Mouse (Mus musculus) liver, embryonic 14.5 days (tissue): ENCODE results near the gene Trnp1.

Source experiments
- CTCF ChIP-seq: IDR thresholded peaks from 2 replicates; pipeline ENCODE4 v1.5.1; 2016; ENCODE audit warnings: antibody characterized with exemption, low read depth, control low read depth
- EP300 ChIP-seq: IDR thresholded peaks from 2 replicates; pipeline ENCODE4 v1.6.1; 2016; ENCODE audit warnings: antibody characterized with exemption, low read depth

DNA sequence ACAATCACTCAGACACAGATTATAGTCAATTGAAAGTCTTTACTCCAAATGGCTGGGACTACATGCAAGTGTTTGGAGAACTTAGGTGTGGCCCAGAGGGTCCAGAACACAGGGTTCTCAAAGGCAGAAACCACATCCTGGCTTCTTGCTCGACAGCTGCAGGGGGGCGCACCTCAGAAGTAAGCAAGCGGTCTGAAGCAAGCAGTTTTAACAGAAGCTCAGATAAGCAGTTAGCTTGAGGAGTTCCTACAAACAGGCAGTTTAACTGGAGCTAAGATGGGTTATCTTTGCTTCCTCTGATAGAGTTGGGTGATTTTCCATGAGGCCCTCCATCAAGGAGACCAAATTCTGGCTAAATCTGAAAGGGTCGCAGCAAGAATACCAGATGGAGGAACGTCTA lies 8.2 kb upstream of the Trnp1 start:
- TF ChIP-seq CTCF, result no peak
- no peak for TF ChIP-seq EP300
